Mouse (Mus musculus) frontal cortex, adult (tissue): ENCODE results near the gene Gtf2ird1.
"Not testable (repeated sequence)": the region's sequence is repeated elsewhere in the genome, so short reads cannot be mapped to it uniquely, and the experiment has no call there.

Experiments used
- ATAC-seq: cut with Nextera tagmentation; 2 replicates; pipeline ENCODE4 v1.9.2; 2017; ENCODE audit warnings: mild to moderate bottlenecking, moderate library complexity, mixed read lengths; ENCODE audit not compliant: low TSS enrichment

Gtf2ird1 gene

GRCm38 (mm10) chr5:134409606-134410306 is 46.8 kb downstream of the Gtf2ird1 start:
- ATAC-seq, result no peak

- no peak for ATAC-seq
These were observed 48.4 kb downstream of the Gtf2ird1 start for GRCm38 (mm10) chr5:134408119-134408518.

- peak; percentile 74; the same call in 1 of the 2 replicates for ATAC-seq
These were observed 54.7 kb downstream of the Gtf2ird1 start for GRCm38 (mm10) chr5:134401841-134402240.

GRCm38 (mm10) chr5:134397434-134398163 is 58.9 kb downstream of the Gtf2ird1 start:
- no peak for ATAC-seq

- ATAC-seq, result no peak
These were observed 60.0 kb downstream of the Gtf2ird1 start for GRCm38 (mm10) chr5:134396519-134396918.

- ATAC-seq, result no peak
These were observed 61.9 kb downstream of the Gtf2ird1 start for GRCm38 (mm10) chr5:134394624-134395023.

- ATAC-seq, result no peak
These were observed 62.9 kb downstream of the Gtf2ird1 start for GRCm38 (mm10) chr5:134393624-134394023.

GRCm38 (mm10) chr5:134385106-134385505 is 71.4 kb downstream of the Gtf2ird1 start:
- ATAC-seq, result no peak

GRCm38 (mm10) chr5:134375256-134375655 is 81.3 kb downstream of the Gtf2ird1 start:
- ATAC-seq, result no peak

GRCm38 (mm10) chr5:134374546-134374945 is 82.0 kb downstream of the Gtf2ird1 start:
- peak; percentile 31; the same call in 1 of the 2 replicates for ATAC-seq

GRCm38 (mm10) chr5:134373912-134374488 is 82.5 kb downstream of the Gtf2ird1 start:
- ATAC-seq, result peak; percentile 57; the same call in 1 of the 2 replicates

GRCm38 (mm10) chr5:134372926-134373658 is 83.4 kb downstream of the Gtf2ird1 start:
- ATAC-seq, result no peak

- no peak for ATAC-seq
These were observed 84.8 kb downstream of the Gtf2ird1 start for GRCm38 (mm10) chr5:134371511-134372289.

- ATAC-seq, result no peak
These were observed 85.7 kb downstream of the Gtf2ird1 start for GRCm38 (mm10) chr5:134370831-134371230.

- no peak for ATAC-seq
These were observed 97.4 kb downstream of the Gtf2ird1 start for GRCm38 (mm10) chr5:134359101-134359500.

- ATAC-seq, result not testable (repeated sequence)
These were observed 101.1 kb downstream of the Gtf2ird1 start for GRCm38 (mm10) chr5:134355372-134355771.

- peak; percentile 60 for ATAC-seq
These were observed 103.4 kb downstream of the Gtf2ird1 start for GRCm38 (mm10) chr5:134353117-134353516.

GRCm38 (mm10) chr5:134352527-134353001 is 104.0 kb downstream of the Gtf2ird1 start:
- no peak for ATAC-seq

GRCm38 (mm10) chr5:134350660-134351059 is 105.9 kb downstream of the Gtf2ird1 start:
- peak; percentile 83 for ATAC-seq

- no peak for ATAC-seq
These were observed 109.5 kb downstream of the Gtf2ird1 start for GRCm38 (mm10) chr5:134347066-134347465.

- ATAC-seq, result 0 out of 2 replicates have a peak, but pooled peaks have one; percentile 47
These were observed 111.1 kb downstream of the Gtf2ird1 start for GRCm38 (mm10) chr5:134345449-134345848.
